Comparison of ENCODE assay signal across 8 mouse cellular contexts in genomic region chr6:120365051-120365450, GRCm38 (mm10). TPM values are rescaled to one million over a fixed set of nuclear protein-coding genes. Genes with fewer than 3 reads are reported as not detected.
DNase-seq lines count a peak whose midpoint lies in the region; ATAC-seq and TF ChIP-seq lines count a peak whose summit lies in the region.

No protein-coding gene starts in this region.

- H3K4me3 ChIP-seq in embryonic facial prominence, embryonic 13.5 days = peak overlapping the region; percentile 99
- H3K4me3 ChIP-seq in intestine, embryonic 16.5 days (ENCODE audit: low read length) = peak overlapping the region; percentile 94
- H3K4me3 ChIP-seq in myocyte = peak overlapping the region; percentile 96

- peak overlapping the region; percentile 91 for H3K4me2 ChIP-seq in embryonic facial prominence, embryonic 13.5 days
- peak overlapping the region; percentile 75 for H3K4me2 ChIP-seq in intestine, embryonic 16.5 days (ENCODE audit: low read depth, low read length)
- H3K4me2 ChIP-seq in myocyte (ENCODE audit: low read depth) = peak overlapping the region; percentile 91

- H3K36me3 ChIP-seq in embryonic facial prominence, embryonic 13.5 days = peaks cover 29% of the 10 kb centered on the region
- peaks cover 5% of the 10 kb centered on the region; the same call in 1 of the 2 replicates for H3K36me3 ChIP-seq in intestine, embryonic 16.5 days (ENCODE audit: control insufficient read depth, insufficient read depth, low read length)
- H3K36me3 ChIP-seq in myocyte (ENCODE audit: control insufficient read depth, insufficient read depth) = peaks cover 3% of the 10 kb centered on the region

- H3K9me3 ChIP-seq in embryonic facial prominence, embryonic 13.5 days = no peaks in the 10 kb centered on the region
- no peaks in the 10 kb centered on the region for H3K9me3 ChIP-seq in intestine, embryonic 16.5 days (ENCODE audit: control insufficient read depth, low read length)

- ATAC-seq in embryonic facial prominence, embryonic 13.5 days (ENCODE audit: insufficient number of reproducible peaks, insufficient read depth, low FRiP score, low TSS enrichment, low read depth) = no peak
- no peak for ATAC-seq in intestine, embryonic 16.5 days

- peak overlapping the region; percentile 94 for H3K9ac ChIP-seq in embryonic facial prominence, embryonic 13.5 days
- peak overlapping the region; percentile 95 for H3K9ac ChIP-seq in intestine, embryonic 16.5 days (ENCODE audit: low read depth, low read length)

- 4% methylated on average over 15 of the region's 15 CpGs for WGBS in embryonic facial prominence, embryonic 13.5 days
- WGBS in intestine, embryonic 16.5 days = 4% methylated on average over 15 of the region's 15 CpGs

- TF ChIP-seq POLR2A in myocyte (IDR thresholded peaks at IDR 0.05; ENCODE audit: insufficient read length, low read depth) = no peak

- H3K27me3 ChIP-seq in embryonic facial prominence, embryonic 13.5 days = no peaks in the 10 kb centered on the region
- H3K27me3 ChIP-seq in intestine, embryonic 16.5 days (replicated peaks; ENCODE audit: control insufficient read depth, insufficient read depth, low read length) = no peaks in the 10 kb centered on the region
- H3K27me3 ChIP-seq in myocyte (ENCODE audit: control insufficient read depth, insufficient read depth, insufficient read length) = no peaks in the 10 kb centered on the region

- no peak overlapping the region for H3K27ac ChIP-seq in embryonic facial prominence, embryonic 13.5 days
- no peak overlapping the region for H3K27ac ChIP-seq in intestine, embryonic 16.5 days (ENCODE audit: low read length)

- peaks cover 10% of the 10 kb centered on the region for H3K4me1 ChIP-seq in embryonic facial prominence, embryonic 13.5 days
- H3K4me1 ChIP-seq in intestine, embryonic 16.5 days (ENCODE audit: control insufficient read depth, insufficient read depth, low read length) = peaks cover 11% of the 10 kb centered on the region

- H3K79me2 ChIP-seq in myocyte (ENCODE audit: control insufficient read depth, insufficient read depth) = peaks cover 37% of the 10 kb centered on the region

- DNase-seq in cerebellum, postnatal 10 days = peak; percentile 9 to 25
- DNase-seq in cerebellum, adult 8-10 months = no peak
- DNase-seq in CD4-positive helper T cell, adult 2 months (ENCODE audit: low read depth, low spot score) = peak; percentile 52
- DNase-seq in layer of hippocampus, postnatal 36 days = no peak
- no peak for DNase-seq in gastrocnemius, adult 8-10 months (ENCODE audit: low spot score in 2 of 2)

- peak overlapping the region; percentile 68 for H3ac ChIP-seq in myocyte (ENCODE audit: control insufficient read depth, insufficient read length)

TF ChIP-seq in myocyte, 11 proteins besides CTCF, POLR2A, EP300 and RAD21:
- TF ChIP-seq MYOD1 (IDR thresholded peaks at IDR 0.05; ENCODE audit: control insufficient read depth in 1 of 3, insufficient read length in 2 of 3, low read depth in 2 of 3) (no peak), TCF12 (IDR thresholded peaks at IDR 0.05; ENCODE audit: insufficient read depth, poor library complexity, severe bottlenecking) (no peak), USF1 (IDR thresholded peaks at IDR 0.05; ENCODE audit: low read depth) (no peak), TCF3 (IDR thresholded peaks at IDR 0.05; ENCODE audit: insufficient read length, low read depth) (no peak)

RNA-seq across cellular contexts. Expression of gene Ccdc77, which starts 0.9 kb away (rescaled TPM):
- 22.5 and 29.1 TPM in 2 replicates for polyA plus RNA-seq in embryonic facial prominence, embryonic 13.5 days (2015; fragmentation: Nextera tagmentation; extraction: Ambion mirVana)
- 17.4 and 18.4 TPM in 2 replicates for polyA plus RNA-seq in intestine, embryonic 16.5 days (2015; fragmentation: Nextera tagmentation; extraction: Ambion mirVana)
- 3.4 TPM for polyA plus RNA-seq in myocyte (2012; fragmentation: generic; extraction: Trizol)
- 1 to 10 TPM; 5.6 to 9.6 TPM for total RNA-seq in layer of hippocampus, postnatal 36 days (2021)
- total RNA-seq in gastrocnemius, adult 8-10 months (2022) = 1 to 10 TPM; 2.4 to 2.9 (median 2.7) TPM

RNA-seq across cellular contexts. Expression of gene Kdm5a, which starts 1.1 kb away (rescaled TPM):
- 57.8 and 60.0 TPM in 2 replicates for polyA plus RNA-seq in embryonic facial prominence, embryonic 13.5 days (2015; fragmentation: Nextera tagmentation; extraction: Ambion mirVana)
- 30.1 and 31.1 TPM in 2 replicates for polyA plus RNA-seq in intestine, embryonic 16.5 days (2015; fragmentation: Nextera tagmentation; extraction: Ambion mirVana)
- 7.5 TPM for polyA plus RNA-seq in myocyte (2012; fragmentation: generic; extraction: Trizol)
- 10 to 100 TPM; 41.4 to 44.0 TPM for total RNA-seq in layer of hippocampus, postnatal 36 days (2021)
- total RNA-seq in gastrocnemius, adult 8-10 months (2022) = 10 to 100 TPM; 18.2 to 21.1 (median 19.1) TPM

Comparison
In these comparisons a context has a peak if more than half of its experiments do, and no peak if none do; other contexts are left out.
1. DNase-seq: peak in cerebellum, postnatal 10 days (2 of 2) and CD4-positive helper T cell, adult 2 months (single experiment); none in cerebellum, adult 8-10 months (single experiment), layer of hippocampus, postnatal 36 days (0 of 2) and gastrocnemius, adult 8-10 months (0 of 2).
2. Peak in every context shown above with its lines, with median percentiles within 50 percentile points of each other: H3K4me2 ChIP-seq and H3K4me3 ChIP-seq.